Mouse (Mus musculus): ENCODE measurements at regions not wholly inside any gene's neighbourhood (a gene's known extent, or its start where the extent isn't known, plus 50 kb on each side); places are given as distances from the start of the nearest gene placed in this dataset.
"Not testable (repeated sequence)": the region's sequence is repeated elsewhere in the genome, so short reads cannot be mapped to it uniquely, and the experiment has no call there.

DNA sequence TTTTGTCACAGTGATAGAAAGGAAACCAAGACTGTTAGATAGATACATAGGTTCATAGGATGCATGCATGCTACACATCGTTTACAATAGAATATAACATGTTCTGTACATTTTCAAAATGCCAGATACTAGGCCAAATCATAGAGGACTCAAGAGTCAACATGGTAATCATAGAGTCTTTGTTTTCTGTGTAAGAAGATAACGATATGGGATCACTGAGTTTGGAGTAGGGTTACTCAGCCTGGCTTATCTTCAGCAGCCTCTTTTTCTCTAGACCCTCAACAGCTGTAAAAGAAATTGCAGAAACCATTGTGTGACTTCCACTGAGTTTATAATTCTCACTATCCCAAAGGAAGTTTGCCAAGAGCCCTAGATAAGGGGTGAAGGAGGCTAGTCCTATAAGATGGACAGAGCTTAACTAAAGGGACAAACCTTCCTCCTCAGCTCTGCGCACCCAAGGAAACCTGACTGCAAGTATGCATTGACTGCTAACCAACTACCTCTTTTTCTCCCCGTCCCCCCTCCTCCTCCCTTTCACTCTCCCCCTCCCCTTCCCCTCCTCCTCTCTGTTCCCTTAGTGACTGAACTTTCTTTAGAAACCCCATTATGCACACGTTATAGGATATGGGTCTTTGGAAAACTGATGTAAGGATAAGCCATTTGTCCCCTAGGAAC lies 160.8 kb downstream of the Stard3nl start:
- TF ChIP-seq POLR2A (IDR thresholded peaks at IDR 0.05; ENCODE audit: borderline replicate concordance, control insufficient read depth, low read depth, low read length) = no peak
- TF ChIP-seq CTCF (IDR thresholded peaks at IDR 0.05; ENCODE audit: control insufficient read depth, insufficient read depth, low read length) = no peak
- WGBS = 28% methylated on average over 5 of the region's 5 CpGs

DNA sequence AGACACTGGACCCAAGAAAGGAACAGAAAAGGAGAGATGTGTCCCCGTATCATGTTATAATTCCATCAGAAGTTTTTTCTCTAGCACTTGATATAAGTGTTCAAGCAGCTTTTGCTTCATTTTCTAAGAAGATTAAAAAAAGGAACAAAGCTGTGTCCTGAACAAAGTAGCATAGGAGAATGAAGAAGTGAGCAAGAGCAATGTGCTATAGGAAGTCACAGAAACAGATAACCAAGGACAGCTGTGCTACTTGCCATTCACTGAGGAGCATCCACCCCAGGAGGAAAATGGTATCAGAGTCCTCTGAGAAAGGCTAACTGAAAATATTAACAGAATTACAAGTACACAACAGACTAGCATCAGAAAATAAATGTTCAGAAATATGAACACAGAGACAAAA lies 175.6 kb downstream of the Stard3nl start:
- 13% methylated on average over 1 of the region's 1 CpGs for WGBS
- H3K4me1 ChIP-seq (ENCODE audit: control insufficient read depth, insufficient read depth, low read length); H3K27ac ChIP-seq (ENCODE audit: control insufficient read depth, insufficient read depth, low read depth, low read length, poor library complexity); H3K4me3 ChIP-seq (replicated peaks; ENCODE audit: control insufficient read depth, low read depth, low read length): not testable (repeated sequence)

More for the DNA sequence above, 160.8 kb downstream of the Stard3nl start:
- H3K4me1 ChIP-seq (ENCODE audit: control insufficient read depth, insufficient read depth, low read length) = no peaks in the 10 kb centered on the region; the same call in 1 of the 2 replicates
- H3K27ac ChIP-seq (ENCODE audit: control insufficient read depth, insufficient read depth, low read depth, low read length, poor library complexity) = no peak overlapping the region
- no peak overlapping the region for H3K4me3 ChIP-seq (replicated peaks; ENCODE audit: control insufficient read depth, low read depth, low read length)

DNA sequence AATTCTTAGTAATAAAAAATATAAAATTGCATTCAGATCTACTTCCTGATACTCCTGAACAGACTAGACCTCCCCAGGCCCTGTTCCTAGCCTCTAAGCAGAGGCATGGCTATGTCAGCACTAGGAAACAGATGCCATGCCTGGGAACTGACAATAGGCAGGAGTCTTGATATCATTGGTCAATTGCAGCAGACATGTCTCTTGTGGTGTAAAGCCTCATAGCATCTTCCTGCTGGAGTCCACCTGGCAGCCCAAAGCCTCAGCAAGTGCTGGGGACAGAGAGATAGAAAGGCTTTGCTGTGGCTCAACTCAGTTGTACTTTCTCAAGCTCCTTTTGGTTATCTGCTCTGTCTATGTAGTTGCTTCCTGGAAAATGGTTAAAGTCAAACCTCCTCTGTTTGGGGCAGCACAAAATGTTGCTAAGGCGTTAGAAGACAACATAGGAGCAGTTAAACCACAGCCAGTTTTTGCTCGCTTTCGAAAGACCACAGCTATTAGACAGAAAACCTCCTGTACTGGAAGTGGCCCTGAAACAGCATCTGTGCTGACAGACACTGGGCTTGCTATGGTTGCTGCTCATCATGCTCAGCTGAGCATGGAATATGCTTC lies 176.1 kb downstream of the Stard3nl start:
- H3K4me1 ChIP-seq (ENCODE audit: control insufficient read depth, insufficient read depth, low read length); H3K4me3 ChIP-seq (replicated peaks; ENCODE audit: control insufficient read depth, low read depth, low read length); H3K27ac ChIP-seq (ENCODE audit: control insufficient read depth, insufficient read depth, low read depth, low read length, poor library complexity): not testable (repeated sequence)
- 2% methylated on average over 3 of the region's 3 CpGs for WGBS

DNA sequence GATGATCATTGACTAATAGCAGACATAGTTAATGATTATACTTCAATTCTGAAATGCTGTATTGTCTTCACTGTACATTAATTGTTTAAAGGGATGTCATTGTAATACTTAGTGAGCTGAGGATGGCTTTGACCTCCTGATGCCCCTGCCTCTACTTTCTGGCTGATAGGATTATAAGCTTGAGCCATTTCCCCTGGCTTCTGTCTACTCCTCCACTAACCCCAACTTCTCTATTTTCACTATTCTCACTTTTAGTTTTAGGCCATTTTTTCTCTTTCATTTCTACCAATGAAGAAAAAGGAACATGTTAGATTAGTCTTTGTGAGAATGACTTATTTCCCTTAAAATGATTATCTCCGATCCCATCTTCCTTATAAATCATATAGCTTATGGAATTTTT lies 190.9 kb downstream of the Stard3nl start:
- Histone ChIP-seq H3K4me1 (ENCODE audit: control insufficient read depth, insufficient read depth, low read length) (no peaks in the 10 kb centered on the region), H3K27ac (ENCODE audit: control insufficient read depth, insufficient read depth, low read depth, low read length, poor library complexity) (no peak overlapping the region), H3K4me3 (replicated peaks; ENCODE audit: control insufficient read depth, low read depth, low read length) (no peak overlapping the region)
- 44% methylated on average over 1 of the region's 1 CpGs for WGBS
- no peak for TF ChIP-seq CTCF (IDR thresholded peaks at IDR 0.05; ENCODE audit: control insufficient read depth, insufficient read depth, low read length)
- TF ChIP-seq POLR2A (IDR thresholded peaks at IDR 0.05; ENCODE audit: borderline replicate concordance, control insufficient read depth, low read depth, low read length) = no peak

DNA sequence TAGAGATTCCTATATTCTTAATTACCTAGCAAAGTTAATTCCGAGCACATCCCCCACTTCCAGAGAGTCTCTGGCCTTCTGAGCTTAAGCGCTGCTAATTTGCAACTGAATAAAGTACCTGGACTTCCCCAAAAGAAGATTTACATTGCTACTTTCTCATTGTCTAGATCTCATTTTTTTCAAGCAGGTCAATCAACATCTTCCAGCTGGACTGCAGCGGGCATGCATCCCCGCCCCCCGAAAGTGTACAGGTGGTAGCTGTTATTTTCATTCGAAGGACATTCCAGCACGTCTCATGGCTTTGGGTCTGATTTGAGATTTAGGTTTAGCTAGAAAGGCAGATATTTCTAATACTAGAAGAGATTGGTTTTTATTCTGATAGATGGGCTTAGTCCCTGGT lies 193.3 kb downstream of the Stard3nl start:
- H3K4me3 ChIP-seq (replicated peaks; ENCODE audit: control insufficient read depth, low read depth, low read length); H3K4me1 ChIP-seq (ENCODE audit: control insufficient read depth, insufficient read depth, low read length); H3K27ac ChIP-seq (ENCODE audit: control insufficient read depth, insufficient read depth, low read depth, low read length, poor library complexity): not testable (repeated sequence)
- WGBS = 85% methylated on average over 7 of the region's 7 CpGs

Data from bone marrow, adult 2 months (tissue).